Mouse (Mus musculus): ENCODE results near the gene Fer1l4.

Gene Fer1l4

DNA sequence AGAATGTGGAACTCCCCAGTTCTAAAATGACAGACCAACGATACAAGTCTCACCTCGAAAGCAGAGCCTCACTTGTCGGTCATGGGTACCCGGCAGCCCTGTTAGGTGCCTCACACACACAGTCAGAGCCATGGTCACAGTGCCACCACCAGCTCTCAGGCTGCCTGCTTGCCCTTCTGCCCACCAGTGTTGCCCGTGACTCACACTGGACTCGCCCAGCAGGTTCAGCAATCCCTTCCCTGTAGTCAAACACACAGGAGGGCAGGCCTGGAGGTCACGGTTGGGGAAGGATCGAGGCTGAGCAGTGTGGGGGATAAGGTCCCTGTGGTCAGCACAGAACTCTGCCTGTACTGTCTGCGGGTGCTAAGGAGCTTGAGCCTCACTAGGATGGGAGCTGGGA lies at the start of gene Fer1l4:
Fer1l4 (minus strand) TSS at position 132 of the 400 bp plus-strand sequence.
- DNase-seq (ENCODE audit: low spot score), result no peak

- DNase-seq (ENCODE audit: low spot score), result no peak
These were observed 39.2 kb upstream of the Fer1l4 start for GRCm38 (mm10) chr2:156091926-156092325.

- DNase-seq (ENCODE audit: low spot score), result no peak
These were observed 37.1 kb upstream of the Fer1l4 start for GRCm38 (mm10) chr2:156089799-156090198.

DNA sequence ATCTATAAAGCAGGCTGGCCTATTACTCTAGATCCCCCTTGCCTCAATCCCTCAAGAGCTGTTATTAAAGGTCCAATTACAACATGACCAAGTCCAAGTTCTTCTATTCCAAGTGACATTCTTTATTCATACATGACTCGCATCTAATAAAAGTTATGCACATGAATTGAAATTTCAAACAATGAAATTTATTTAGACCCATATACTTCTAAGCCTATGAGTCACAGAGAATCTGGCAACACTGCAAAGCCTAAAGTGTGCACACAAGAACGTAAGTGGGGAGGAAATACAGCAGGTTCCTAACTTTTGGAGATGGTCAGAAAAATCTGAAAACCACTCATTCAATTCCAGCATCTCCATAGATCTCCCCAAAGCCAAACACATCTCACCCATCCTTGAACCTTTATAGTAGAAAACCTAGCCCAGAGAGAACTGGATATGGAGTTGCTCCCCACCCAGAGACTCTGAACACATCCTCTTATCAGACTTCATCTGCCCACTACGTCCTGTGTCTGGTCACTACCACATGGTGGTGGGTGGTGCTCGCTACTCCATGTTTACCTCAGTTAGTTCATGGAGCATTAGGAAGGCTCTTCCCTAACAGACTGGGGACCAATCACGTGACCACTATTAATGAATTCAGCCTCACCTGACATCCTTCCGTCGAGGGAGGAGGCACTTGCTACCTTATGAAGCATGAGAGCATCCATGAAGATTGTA lies 34.8 kb upstream of the Fer1l4 start:
- DNase-seq (ENCODE audit: low spot score), result no peak

DNA sequence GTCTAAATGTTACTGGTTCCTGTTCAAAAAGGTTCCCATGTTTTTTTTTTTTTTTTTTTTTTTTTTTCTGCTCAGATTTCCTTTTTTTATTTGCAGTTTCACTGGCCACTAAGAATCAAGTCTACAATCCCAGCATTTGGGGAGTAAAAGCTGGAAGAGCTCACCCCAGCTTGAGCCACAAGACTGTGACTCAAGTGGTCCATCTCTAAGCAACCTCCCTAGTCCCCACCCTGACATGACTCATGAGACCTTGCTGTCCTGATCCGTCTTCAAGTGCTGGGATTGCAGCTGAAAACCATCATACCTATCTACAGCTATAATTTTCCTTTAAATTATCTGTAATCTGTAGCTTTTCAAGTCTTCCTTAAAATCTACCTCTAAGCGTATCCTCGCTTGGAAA lies 31.8 kb upstream of the Fer1l4 start:
- DNase-seq (ENCODE audit: low spot score), result no peak

- DNase-seq (ENCODE audit: low spot score), result no peak
These were observed 27.6 kb upstream of the Fer1l4 start for GRCm38 (mm10) chr2:156080391-156080790.

DNA sequence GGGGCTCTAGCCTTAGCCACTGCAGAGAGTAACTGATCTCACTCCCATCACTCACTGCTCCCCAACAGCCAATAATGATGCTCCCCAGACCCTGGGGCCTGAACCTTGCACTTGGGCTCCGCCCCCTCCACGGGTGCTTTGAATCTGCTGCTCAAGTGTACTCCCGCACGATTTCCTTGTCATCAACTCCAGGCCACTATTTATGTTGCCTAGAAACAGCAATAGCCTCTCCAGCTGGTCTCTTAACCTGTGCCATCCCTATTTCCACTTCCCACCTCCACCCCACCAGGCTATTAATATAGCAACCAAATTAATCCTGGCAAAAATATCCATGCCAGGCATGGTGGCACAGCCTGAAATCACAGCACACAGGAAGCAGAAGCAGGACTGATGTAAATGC lies 26.9 kb upstream of the Fer1l4 start:
- no peak for DNase-seq (ENCODE audit: low spot score)

- DNase-seq (ENCODE audit: low spot score), result no peak
These were observed 26.4 kb upstream of the Fer1l4 start for GRCm38 (mm10) chr2:156079183-156079560.

DNA sequence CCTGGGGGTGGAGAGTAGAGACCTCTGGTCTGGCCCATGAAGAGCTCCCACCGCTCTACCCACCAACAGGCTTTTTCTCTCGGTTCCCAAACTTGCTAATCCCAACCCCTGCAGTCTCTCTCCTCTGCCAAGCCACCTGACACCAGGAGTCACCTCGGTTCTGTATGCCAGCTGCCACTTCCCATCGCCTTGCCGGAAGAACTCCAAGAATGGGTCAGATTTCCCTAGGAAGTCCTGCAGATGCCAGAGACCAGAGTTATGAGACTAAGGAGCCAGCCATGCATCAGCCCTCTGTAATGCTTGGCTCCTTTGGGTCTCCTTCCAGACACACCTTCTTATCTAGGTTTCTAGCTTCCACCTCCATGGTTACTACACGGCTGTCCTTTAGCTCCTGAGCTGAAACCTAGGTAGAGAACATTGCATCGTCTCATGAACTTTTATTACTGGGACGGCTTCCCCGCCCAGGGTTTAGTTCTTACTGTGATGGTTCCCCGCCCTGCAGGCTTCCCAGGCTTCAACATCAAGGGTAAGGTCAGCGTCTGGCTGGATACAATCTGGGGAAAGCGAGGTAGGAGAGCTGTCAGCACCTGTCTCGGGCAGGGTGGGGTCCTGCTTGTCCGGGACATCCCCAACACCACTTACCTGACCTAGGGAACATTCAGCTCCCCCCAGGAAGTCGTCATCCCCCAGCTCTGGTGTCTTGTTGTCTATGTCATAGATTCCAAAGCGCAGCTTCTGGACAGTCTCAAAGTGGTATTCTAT lies 25.9 kb upstream of the Fer1l4 start:
- DNase-seq (ENCODE audit: low spot score), result no peak

GRCm38 (mm10) chr2:156077461-156077860 lies 24.7 kb upstream of the Fer1l4 start:
- no peak for DNase-seq (ENCODE audit: low spot score)

DNA sequence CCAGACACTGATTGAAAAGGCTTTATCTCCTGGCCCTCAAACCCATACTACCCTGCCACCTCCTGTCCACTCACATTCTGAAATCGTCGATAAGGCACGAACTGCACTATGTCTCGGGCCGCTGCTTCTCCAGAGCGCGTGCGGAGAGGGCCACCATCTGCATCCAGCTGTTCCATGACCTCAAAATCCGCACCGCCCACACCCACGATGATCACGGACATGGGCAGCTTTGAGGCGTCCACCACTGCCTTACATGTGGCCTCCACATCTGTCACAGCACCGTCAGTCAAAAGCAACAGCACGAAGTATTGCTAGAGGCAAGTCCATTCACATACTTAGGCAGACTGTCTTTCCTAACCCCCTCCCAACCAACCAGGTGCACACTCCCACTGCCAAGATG lies 21.0 kb upstream of the Fer1l4 start:
- DNase-seq (ENCODE audit: low spot score), result no peak

GRCm38 (mm10) chr2:156071236-156071635 lies 18.5 kb upstream of the Fer1l4 start:
- no peak for DNase-seq (ENCODE audit: low spot score)

DNA sequence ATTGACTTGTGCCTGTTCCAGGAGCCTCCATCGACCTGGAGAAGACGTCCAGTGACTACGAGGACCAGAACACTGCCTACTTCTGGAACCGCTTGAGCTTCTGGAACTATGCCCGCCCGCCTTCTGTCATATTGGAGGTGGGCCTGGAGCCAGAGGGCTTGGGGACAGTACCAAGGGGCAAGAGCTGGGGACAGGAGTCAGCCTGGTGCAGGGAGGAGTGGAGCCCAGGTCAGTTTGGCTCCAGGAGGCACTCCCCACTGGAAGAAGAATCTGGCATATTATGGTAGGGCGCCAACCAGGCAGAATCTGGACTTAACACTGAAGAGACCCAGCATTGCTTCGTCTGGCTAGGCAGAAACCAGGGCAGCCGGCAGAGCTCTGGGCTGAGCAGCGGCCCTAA lies 15.2 kb upstream of the Fer1l4 start:
- DNase-seq (ENCODE audit: low spot score), result no peak

DNA sequence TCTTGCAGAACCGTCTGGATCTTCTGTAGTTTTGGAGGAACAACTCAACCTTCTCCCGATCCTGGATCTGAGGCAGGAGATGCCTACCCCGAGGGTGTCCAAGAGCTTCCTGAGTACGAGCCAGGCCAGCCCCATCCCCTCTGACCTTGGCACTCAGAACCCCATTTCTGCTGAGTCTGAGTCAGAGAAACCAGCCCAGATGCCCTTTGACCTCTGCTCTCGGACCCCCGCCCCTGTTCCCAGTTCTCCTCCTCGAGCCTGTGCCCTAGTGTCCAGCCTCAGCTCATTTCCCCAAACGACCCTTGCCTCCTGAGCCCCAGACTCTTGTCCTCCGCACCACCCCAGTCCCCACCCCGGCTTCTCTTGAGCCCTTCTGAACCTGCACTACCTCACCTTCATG lies 13.4 kb upstream of the Fer1l4 start:
- no peak for DNase-seq (ENCODE audit: low spot score)

- DNase-seq (ENCODE audit: low spot score), result peak; percentile 69
These were observed 12.6 kb upstream of the Fer1l4 start, which contains the start of gene Spag4 for GRCm38 (mm10) chr2:156065099-156066041. Gene Spag4 (plus strand): TSS chr2:156065175.

DNA sequence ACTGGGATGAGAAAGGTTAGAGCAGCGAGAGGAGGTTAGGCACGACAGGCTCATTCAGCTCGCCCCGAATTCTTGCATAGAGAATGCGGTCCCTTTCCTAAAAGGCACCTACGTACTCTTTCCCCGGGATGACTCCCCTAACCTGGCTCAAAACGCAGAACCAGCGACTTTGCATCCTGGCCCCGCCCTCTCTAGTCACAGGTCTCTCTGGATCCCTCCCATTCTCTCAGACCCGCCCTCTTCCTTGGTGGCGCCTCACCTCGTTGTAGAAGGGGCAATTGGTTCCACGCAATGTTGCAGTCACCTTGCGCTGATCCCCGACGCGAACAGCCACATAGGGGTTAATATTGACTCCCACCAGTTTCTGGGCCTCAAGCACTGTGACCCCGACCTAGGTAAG lies 4.8 kb downstream of the Fer1l4 start:
- DNase-seq (ENCODE audit: low spot score), result no peak

DNA sequence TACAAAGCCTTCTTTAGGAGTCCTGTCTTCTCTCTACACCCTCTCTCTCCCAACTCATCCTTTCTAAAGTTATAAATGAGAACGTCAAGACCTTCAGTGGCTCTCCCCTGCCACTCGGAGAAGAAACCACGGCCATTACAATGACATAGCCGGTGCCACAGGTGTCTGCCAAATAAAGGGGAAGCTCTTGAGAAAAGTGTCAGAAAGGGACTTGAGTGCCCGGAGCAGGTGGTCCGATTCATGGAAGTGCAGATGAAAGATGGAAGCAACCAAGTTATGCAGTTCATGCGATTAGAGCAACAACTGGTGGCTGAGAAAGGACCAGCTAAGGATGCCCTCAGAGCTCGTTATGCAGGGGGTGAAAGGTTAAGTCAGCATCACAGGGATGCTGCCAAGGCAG lies 9.8 kb downstream of the Fer1l4 start:
- DNase-seq (ENCODE audit: low spot score), result no peak

DNA sequence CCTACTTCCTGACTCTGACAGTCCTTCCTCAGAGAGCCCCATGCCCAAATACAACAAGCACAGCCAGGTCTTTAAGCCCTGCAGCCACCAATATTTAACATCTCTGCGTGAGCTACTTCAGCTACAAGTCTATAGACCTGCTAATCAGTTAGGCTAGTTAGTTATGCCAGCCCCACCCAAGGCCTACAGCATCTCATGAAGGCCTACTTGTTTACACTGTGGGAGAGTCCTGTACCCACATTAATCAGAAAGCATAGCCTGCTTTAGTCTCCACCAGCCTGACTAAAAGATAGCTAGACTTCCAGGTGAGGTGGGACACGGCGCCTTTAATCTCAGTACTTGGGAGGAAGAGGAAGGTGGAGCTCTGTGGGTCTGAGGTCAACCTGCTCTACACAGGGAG lies 13.4 kb downstream of the Fer1l4 start:
- DNase-seq (ENCODE audit: low spot score), result no peak

- no peak for DNase-seq (ENCODE audit: low spot score)
These were observed 27.3 kb downstream of the Fer1l4 start for GRCm38 (mm10) chr2:156025482-156025881.

DNA sequence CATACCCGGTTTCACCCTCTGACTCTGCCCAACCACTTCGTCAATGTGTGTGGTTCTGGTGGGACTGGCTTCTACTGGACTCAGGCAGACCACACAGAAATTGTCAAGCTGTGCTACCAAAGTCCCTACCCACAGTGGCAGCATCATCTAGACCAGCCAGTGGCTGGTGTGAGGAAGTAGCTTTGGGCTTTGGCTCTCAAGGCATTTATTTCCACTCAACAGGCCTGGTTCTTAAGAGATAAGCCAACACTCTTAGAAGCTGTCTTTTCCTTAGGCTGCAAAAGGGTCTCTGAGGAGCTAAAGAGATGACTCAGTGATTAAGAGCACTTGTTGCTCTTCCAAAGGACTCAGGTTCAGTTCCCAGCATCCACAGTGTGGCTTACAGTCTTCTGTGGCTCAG lies 31.0 kb downstream of the Fer1l4 start:
- DNase-seq (ENCODE audit: low spot score), result no peak

GRCm38 (mm10) chr2:156021219-156021618 lies 31.5 kb downstream of the Fer1l4 start:
- DNase-seq (ENCODE audit: low spot score), result no peak

- no peak for DNase-seq (ENCODE audit: low spot score)
These were observed 34.6 kb downstream of the Fer1l4 start for GRCm38 (mm10) chr2:156018106-156018505.

All from spleen, adult 12 weeks (tissue).